In the genomic region with DNA sequence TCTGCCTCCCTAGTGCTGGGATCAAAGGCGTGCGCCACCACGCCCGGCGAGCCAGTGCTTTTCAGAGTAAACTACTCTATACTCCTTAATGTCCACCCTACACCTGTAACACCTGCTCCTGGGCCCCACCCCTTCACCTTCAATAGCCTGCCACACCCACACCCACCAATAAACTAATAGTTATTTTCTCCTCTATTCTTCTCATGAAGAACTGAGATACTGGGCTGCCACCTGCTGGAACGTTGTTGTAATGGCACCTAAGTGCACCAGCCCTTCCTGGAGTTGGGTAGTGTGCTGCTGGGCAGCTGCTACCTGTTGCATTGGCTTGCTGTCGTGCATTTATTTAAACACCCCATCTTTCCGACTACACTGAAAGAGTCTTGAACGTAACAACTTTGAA, we compare ENCODE assay signal across 9 mouse cellular contexts.
DNase-seq lines count a peak whose midpoint lies in the region; ATAC-seq and TF ChIP-seq lines count a peak whose summit lies in the region.
"Had no signal": no experiment of that assay in that cellular context is flagged by ENCODE, and none has a peak within 500 bp of the region (broad histone marks: within the 10 kb centered on the region; RNA-seq: fewer than 3 reads in every experiment).

No protein-coding gene starts in this region.

- 81% methylated on average over 9 of the region's 9 CpGs for WGBS in hindbrain, postnatal 0 days
- 68% methylated on average over 9 of the region's 9 CpGs for WGBS in liver, embryonic 12.5 days (ENCODE audit: insufficient replicate concordance)

- no peak overlapping the region for H3K4me3 ChIP-seq in cortical plate, adult 2 months (ENCODE audit: insufficient read depth, low read length)
- H3K4me3 ChIP-seq in hindbrain, postnatal 0 days (ENCODE audit: low read length) = no peak overlapping the region
- H3K4me3 ChIP-seq in liver, embryonic 12.5 days = no peak overlapping the region
- H3K4me3 ChIP-seq: erythroblast, embryonic 14.5 days had no signal

- no peak overlapping the region for H3K27ac ChIP-seq in cortical plate, adult 2 months (ENCODE audit: insufficient read depth, low read length)
- H3K27ac ChIP-seq in hindbrain, postnatal 0 days = no peak overlapping the region
- H3K27ac ChIP-seq in liver, embryonic 12.5 days = no peak overlapping the region

- H3K36me3 ChIP-seq in hindbrain, postnatal 0 days (ENCODE audit: insufficient read depth, low read length) = no peaks in the 10 kb centered on the region
- no peaks in the 10 kb centered on the region for H3K36me3 ChIP-seq in liver, embryonic 12.5 days

- H3K9me3 ChIP-seq in hindbrain, postnatal 0 days (ENCODE audit: low read length) = no peaks in the 10 kb centered on the region
- no peaks in the 10 kb centered on the region for H3K9me3 ChIP-seq in liver, embryonic 12.5 days (replicated peaks)

- peak; percentile 56 to 78 for DNase-seq in left cerebral cortex, adult 18-20 months (ENCODE audit: low spot score in 2 of 2)
- no peak for DNase-seq in left cerebral cortex, adult 8-10 months (ENCODE audit: low spot score in 2 of 2)
- DNase-seq in adrenal gland, adult (ENCODE audit: inconsistent age in 2 of 2, low spot score in 1 of 2) = peak; percentile 65 to 90
- DNase-seq in hindbrain, postnatal 0 days (ENCODE audit: low spot score) = peak; percentile 80
- DNase-seq in right cerebral cortex, adult 18-20 months = peak; percentile 57
- peak; percentile 85 for DNase-seq in thymus, postnatal 4 days

- no peak overlapping the region for H3K4me2 ChIP-seq in hindbrain, postnatal 0 days (ENCODE audit: low read depth, low read length)
- H3K4me2 ChIP-seq in liver, embryonic 12.5 days = no peak overlapping the region

- peak; percentile 85 for TF ChIP-seq CTCF in cortical plate, adult 2 months (IDR thresholded peaks at IDR 0.05; ENCODE audit: extremely low read depth, insufficient read depth, low read length)
- peak; percentile 84 for TF ChIP-seq CTCF in hindbrain, postnatal 0 days (IDR thresholded peaks at IDR 0.05; ENCODE audit: low read depth)

- no peak overlapping the region for H3K9ac ChIP-seq in hindbrain, postnatal 0 days (replicated peaks; ENCODE audit: low read length)
- H3K9ac ChIP-seq in liver, embryonic 12.5 days = no peak overlapping the region

- ATAC-seq in hindbrain, postnatal 0 days = no peak
- peak; percentile 22; the same call in 1 of the 2 replicates for ATAC-seq in liver, embryonic 12.5 days

- H3K4me1 ChIP-seq in cortical plate, adult 2 months (ENCODE audit: control insufficient read depth, insufficient read depth, low read length) = peaks cover 7% of the 10 kb centered on the region
- peaks cover 9% of the 10 kb centered on the region for H3K4me1 ChIP-seq in hindbrain, postnatal 0 days (ENCODE audit: insufficient read depth, low read length)
- H3K4me1 ChIP-seq in liver, embryonic 12.5 days = peaks cover 9% of the 10 kb centered on the region

- no peak for TF ChIP-seq POLR2A in cortical plate, adult 2 months (IDR thresholded peaks at IDR 0.05; ENCODE audit: extremely low read depth, insufficient read depth, low read length)

- H3K27me3 ChIP-seq in hindbrain, postnatal 0 days (ENCODE audit: insufficient read depth, low read length) = no peaks in the 10 kb centered on the region
- H3K27me3 ChIP-seq in liver, embryonic 12.5 days (replicated peaks) = no peaks in the 10 kb centered on the region

Comparison
In these comparisons a context has a peak if more than half of its experiments do, and no peak if none do; other contexts are left out.
1. DNase-seq: peak in left cerebral cortex, adult 18-20 months (2 of 2), adrenal gland, adult (2 of 2), hindbrain, postnatal 0 days (single experiment), right cerebral cortex, adult 18-20 months (single experiment) and thymus, postnatal 4 days (single experiment); none in left cerebral cortex, adult 8-10 months (0 of 2).